Mouse (Mus musculus) lung, embryonic 14.5 days (tissue): Measurements from ENCODE around the gene Zbtb40. TPM values are rescaled to one million over a fixed set of nuclear protein-coding genes. Genes with fewer than 3 reads are reported as not detected.

Source experiments
- ATAC-seq: fragments of 200-750 bp; cut with Nextera tagmentation; 2 replicates; pipeline ENCODE4 v1.8.0; 2017; ENCODE audit warnings: mild to moderate bottlenecking, moderate TSS enrichment, moderate library complexity; ENCODE audit not compliant: insufficient read depth
- DNase-seq: peaks from one replicate; pipeline ENCODE4 v3.0.0-alpha.2; 2015
- H3K27ac ChIP-seq: fragments of 300-500 bp; sonication (generic); 2 replicates; pipeline ENCODE4 v1.5.1; 2014; ENCODE audit warnings: low read depth, mild to moderate bottlenecking, moderate library complexity
- H3K27me3 ChIP-seq: fragments of 300-500 bp; sonication (generic); 2 replicates; pipeline ENCODE4 v1.6.1; 2014; ENCODE audit warnings: low read length, control low read depth; ENCODE audit not compliant: insufficient read depth
- H3K36me3 ChIP-seq: fragments of 300-500 bp; sonication (generic); 2 replicates; pipeline ENCODE4 v1.6.1; 2014; ENCODE audit warnings: control low read depth; ENCODE audit not compliant: insufficient read depth
- H3K4me1 ChIP-seq: fragments of 300-500 bp; sonication (generic); 2 replicates; pipeline ENCODE4 v1.6.1; 2014; ENCODE audit warnings: antibody characterized with exemption, control low read depth; ENCODE audit not compliant: insufficient read depth
- H3K4me2 ChIP-seq: fragments of 300-500 bp; sonication (generic); 2 replicates; pipeline ENCODE4 v1.6.1; 2014; ENCODE audit warnings: mild to moderate bottlenecking
- H3K4me3 ChIP-seq: fragments of 300-500 bp; sonication (generic); 2 replicates; pipeline ENCODE4 v1.5.1; 2014; ENCODE audit warnings: low read depth, low read length
- H3K9ac ChIP-seq: fragments of 300-500 bp; sonication (generic); 2 replicates; pipeline ENCODE4 v1.6.1; 2014
- H3K9me3 ChIP-seq: fragments of 300-500 bp; sonication (generic); 2 replicates; pipeline ENCODE4 v1.6.1; 2016; ENCODE audit warnings: low read depth, low read length, control low read depth
- CTCF ChIP-seq: IDR thresholded peaks from 2 replicates; pipeline ENCODE4 v1.5.1; 2016; ENCODE audit warnings: antibody characterized with exemption, low read depth
- WGBS: fragments of 180-500 bp; shearing (Covaris S2); extraction: QIAGEN DNeasy Blood & Tissue Kit; methylation state at CpG from one replicate; pipeline ENCODE4 v1.1.7; 2014; 5-methylcytosine and 5-hydroxymethylcytosine counted together
- polyA plus RNA-seq: library from polyadenylated mRNA; unstranded; fragments of >200 nt; fragmentation: Nextera tagmentation; extraction: Ambion mirVana; gene quantifications from 2 replicates; pipeline ENCODE4 v1.2.1, GENCODE M21; 2014

Gene Zbtb40
- polyA plus RNA-seq, result 5.4 and 5.5 TPM in 2 replicates

DNA sequence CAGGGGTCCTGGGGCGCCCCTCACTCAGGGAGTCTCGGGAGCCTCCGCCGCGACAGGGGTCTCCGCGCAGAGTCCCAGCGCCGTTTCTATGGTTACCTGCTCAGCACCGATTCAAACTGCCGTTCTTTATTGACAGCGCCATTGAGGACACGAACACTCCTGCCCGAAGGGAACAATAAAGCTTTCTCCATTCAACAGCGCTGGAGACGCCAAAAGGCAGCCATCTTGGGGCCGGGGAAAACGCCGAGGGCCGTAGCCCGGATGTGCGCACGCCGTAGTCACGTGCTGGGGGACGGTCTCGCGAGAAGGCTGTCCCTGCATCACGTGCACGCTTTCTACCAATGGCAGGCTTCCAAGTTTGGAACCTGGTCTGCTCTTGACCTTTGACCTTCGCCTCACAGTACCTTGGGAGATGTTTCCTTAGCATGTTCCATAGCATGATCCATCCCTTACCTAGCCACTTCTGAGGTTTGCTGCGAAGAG lies at the start of gene Zbtb40:
Gene Zbtb40 (minus strand): TSS at position 252 of the 483 bp plus-strand sequence.
- H3K4me2 ChIP-seq, result peak within 1 kb of the TSS; percentile 71
- under 1% methylated on average over 32 of the region's 32 CpGs for WGBS
- no peaks in the 10 kb centered on the region for H3K36me3 ChIP-seq
- no peak for TF ChIP-seq CTCF
- ATAC-seq, result peak; percentile 95
- H3K27ac ChIP-seq, result peak within 1 kb of the TSS; percentile 54
- H3K9ac ChIP-seq, result peak within 1 kb of the TSS; percentile 69
- H3K9me3 ChIP-seq, result peaks cover 6% of the 10 kb centered on the region; the same call in 1 of the 2 replicates
- peak; percentile 99 for DNase-seq
- H3K4me1 ChIP-seq, result peaks cover 9% of the 10 kb centered on the region; the same call in 1 of the 2 replicates
- peaks cover 10% of the 10 kb centered on the region; the same call in 1 of the 2 replicates for H3K27me3 ChIP-seq
- H3K4me3 ChIP-seq, result peak within 1 kb of the TSS; percentile 77

DNA sequence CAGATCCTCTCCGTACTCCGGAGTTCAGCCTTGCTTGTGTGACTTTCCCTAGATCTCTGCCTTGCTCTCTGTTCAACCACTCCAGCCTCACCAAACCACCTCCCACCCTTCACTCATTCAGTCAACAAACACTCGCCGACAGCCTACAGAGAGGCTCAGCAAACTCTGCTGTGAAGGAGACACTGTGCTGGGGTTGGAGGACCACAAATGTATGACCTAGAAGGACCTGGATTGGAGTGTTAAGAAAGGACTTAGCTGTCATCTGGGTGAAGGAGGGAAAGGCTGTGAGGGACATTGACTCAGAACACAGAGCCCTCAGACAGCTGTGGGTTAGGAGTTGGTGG lies 49.4 kb upstream of the Zbtb40 start:
- 0 out of 2 replicates have a peak, but pooled peaks cover 6% of the 10 kb centered on the region for H3K27me3 ChIP-seq
- H3K9me3 ChIP-seq, result no peaks in the 10 kb centered on the region
- no peak overlapping the region for H3K9ac ChIP-seq
- ATAC-seq (no peak), DNase-seq (no peak)
- no peak for TF ChIP-seq CTCF
- 17% methylated on average over 4 of the region's 4 CpGs for WGBS
- H3K4me3 ChIP-seq, result no peak overlapping the region
- H3K27ac ChIP-seq, result no peak overlapping the region
- no peaks in the 10 kb centered on the region for H3K36me3 ChIP-seq
- no peaks in the 10 kb centered on the region for H3K4me1 ChIP-seq
- no peak overlapping the region for H3K4me2 ChIP-seq

DNA sequence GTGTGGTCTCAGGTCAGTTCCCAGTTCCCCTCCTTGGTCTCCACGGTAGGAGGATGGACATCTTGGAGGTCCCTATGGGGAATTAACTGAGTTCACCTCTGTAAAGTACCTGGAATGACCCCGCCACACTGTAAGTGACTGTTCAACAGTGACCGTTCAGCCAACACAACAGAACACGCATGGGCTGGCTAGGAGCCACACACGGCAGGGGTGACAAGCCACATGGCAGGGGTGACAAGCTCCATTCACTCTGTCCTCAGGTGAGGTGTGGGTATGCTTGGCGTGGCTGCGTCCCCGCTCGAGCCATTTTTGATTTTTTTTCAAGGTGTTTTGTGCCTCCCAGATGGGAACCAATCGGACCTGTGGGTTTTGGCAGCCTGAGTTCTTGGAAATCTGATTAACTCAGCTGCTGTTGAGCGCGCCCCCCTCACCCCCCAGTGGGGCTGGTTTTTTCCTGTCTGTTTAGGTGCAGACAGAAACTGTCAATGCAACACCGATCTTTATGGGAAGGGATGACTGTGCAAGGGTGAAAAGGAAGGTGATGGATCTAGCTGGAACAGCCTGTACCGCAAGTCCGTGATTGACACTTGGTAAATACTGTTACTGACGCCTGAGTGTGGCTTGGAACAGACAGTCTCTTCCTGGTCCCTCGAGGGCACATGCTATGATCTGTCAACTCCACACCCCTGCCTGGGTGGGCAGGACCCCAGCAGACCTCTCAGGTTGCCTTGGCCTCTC lies 48.8 kb upstream of the Zbtb40 start:
- ATAC-seq (no peak), DNase-seq (no peak)
- no peak for TF ChIP-seq CTCF
- H3K9me3 ChIP-seq, result no peaks in the 10 kb centered on the region
- H3K4me3 ChIP-seq, result no peak overlapping the region
- 0 out of 2 replicates have a peak, but pooled peaks cover 6% of the 10 kb centered on the region for H3K27me3 ChIP-seq
- no peak overlapping the region for H3K27ac ChIP-seq
- H3K9ac ChIP-seq, result no peak overlapping the region
- WGBS, result 51% methylated on average over 17 of the region's 17 CpGs
- no peaks in the 10 kb centered on the region for H3K36me3 ChIP-seq
- no peak overlapping the region for H3K4me2 ChIP-seq
- H3K4me1 ChIP-seq, result no peaks in the 10 kb centered on the region

DNA sequence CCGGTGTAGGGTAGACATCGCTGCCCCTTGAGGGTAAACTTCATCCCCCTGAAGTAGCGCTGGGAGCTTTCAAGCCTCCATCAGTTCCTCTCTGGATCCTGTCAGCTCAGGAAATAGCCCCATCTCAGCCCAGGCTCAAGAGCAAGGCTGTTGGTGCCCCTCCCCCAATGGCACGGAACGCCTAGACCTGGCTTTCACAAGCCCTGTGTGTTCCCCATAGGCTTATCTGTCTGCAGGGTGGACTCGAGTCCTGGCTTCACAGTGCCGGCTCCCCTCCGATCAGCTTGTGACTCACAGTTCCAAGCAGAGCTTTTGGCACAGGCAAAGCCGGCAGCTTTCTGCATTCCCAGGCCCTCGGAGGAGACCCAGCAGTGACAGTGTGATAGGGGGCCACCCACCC lies 47.8 kb upstream of the Zbtb40 start:
- 0 out of 2 replicates have a peak, but pooled peaks cover 6% of the 10 kb centered on the region for H3K27me3 ChIP-seq
- no peak overlapping the region for H3K4me3 ChIP-seq
- DNase-seq, result no peak
- H3K9ac ChIP-seq, result no peak overlapping the region
- WGBS, result 27% methylated on average over 10 of the region's 10 CpGs
- no peak overlapping the region for H3K4me2 ChIP-seq
- no peaks in the 10 kb centered on the region for H3K4me1 ChIP-seq
- TF ChIP-seq CTCF, result no peak
- H3K27ac ChIP-seq, result no peak overlapping the region
- no peaks in the 10 kb centered on the region for H3K9me3 ChIP-seq
- ATAC-seq, result no peak
- H3K36me3 ChIP-seq, result no peaks in the 10 kb centered on the region

DNA sequence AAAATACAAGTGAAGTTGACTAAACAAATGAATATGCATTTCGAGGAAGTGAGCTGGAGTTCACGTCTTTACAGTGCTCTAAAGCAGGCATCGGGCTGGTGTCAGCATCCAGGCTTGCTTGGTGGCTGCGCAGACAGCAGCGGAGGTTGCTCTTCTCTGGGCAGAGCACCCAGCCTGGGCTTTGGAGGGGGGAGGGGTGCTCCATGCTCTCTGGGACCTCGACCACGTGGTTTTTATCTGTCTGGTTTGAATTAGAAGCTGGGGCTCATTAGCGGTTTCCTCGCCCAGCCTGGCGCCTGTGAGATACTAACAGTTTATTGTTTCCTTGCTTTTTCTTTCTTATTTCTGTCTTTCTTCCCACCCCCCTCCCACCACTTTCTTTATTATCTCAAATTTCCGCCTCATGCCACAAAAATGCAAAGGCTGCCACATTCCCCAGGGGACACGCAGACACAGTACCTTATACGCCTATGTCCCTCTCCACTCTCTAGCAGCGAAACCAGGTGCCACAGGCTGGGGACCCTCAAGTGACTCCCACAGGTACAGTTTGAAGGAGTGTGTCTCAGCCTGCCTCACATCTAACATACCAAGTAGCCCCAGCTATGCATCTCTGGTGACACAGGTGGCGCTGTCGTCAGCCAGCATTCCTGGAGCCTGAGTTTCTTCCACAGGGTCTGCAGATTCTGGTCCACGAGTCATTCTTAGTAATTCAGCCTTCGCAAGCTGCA lies 36.6 kb upstream of the Zbtb40 start:
- H3K4me1 ChIP-seq, result no peaks in the 10 kb centered on the region
- no peak overlapping the region for H3K27ac ChIP-seq
- no peak overlapping the region for H3K9ac ChIP-seq
- no peaks in the 10 kb centered on the region for H3K36me3 ChIP-seq
- no peak overlapping the region for H3K4me2 ChIP-seq
- peak; percentile 36; the same call in 1 of the 2 replicates for TF ChIP-seq CTCF
- peak; percentile 33 for DNase-seq
- ATAC-seq, result no peak
- no peaks in the 10 kb centered on the region for H3K9me3 ChIP-seq
- WGBS, result 30% methylated on average over 18 of the region's 18 CpGs
- H3K4me3 ChIP-seq, result no peak overlapping the region
- peaks cover 9% of the 10 kb centered on the region; the same call in 1 of the 2 replicates for H3K27me3 ChIP-seq

DNA sequence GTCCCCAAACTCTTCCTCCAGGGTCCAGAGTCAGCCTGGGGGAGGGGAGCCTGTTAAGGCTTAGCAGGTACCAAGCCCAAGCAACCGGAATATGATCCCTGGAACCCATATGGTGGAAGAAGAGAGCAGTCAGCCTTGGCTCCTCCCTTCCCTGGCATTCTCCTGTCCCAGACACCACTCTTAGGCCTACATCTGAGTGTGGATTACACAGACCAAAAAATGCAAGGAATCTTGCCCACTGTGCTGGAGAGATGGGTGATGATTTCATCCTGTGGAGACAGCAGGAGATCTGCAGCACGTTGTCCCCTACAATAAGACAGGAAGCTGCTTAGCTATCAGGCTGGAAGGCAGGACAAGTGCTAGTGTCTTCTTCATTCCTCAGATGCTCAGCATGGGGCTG lies 34.3 kb upstream of the Zbtb40 start:
- peaks cover 9% of the 10 kb centered on the region; the same call in 1 of the 2 replicates for H3K27me3 ChIP-seq
- H3K36me3 ChIP-seq, result no peaks in the 10 kb centered on the region
- no peak for DNase-seq
- WGBS, result 32% methylated on average over 2 of the region's 2 CpGs
- H3K4me1 ChIP-seq, result no peaks in the 10 kb centered on the region
- no peak for ATAC-seq
- no peak for TF ChIP-seq CTCF
- H3K4me3 ChIP-seq, result no peak overlapping the region
- no peak overlapping the region for H3K4me2 ChIP-seq
- H3K9ac ChIP-seq, result no peak overlapping the region; the same call in 1 of the 2 replicates
- no peak overlapping the region for H3K27ac ChIP-seq
- no peaks in the 10 kb centered on the region for H3K9me3 ChIP-seq

DNA sequence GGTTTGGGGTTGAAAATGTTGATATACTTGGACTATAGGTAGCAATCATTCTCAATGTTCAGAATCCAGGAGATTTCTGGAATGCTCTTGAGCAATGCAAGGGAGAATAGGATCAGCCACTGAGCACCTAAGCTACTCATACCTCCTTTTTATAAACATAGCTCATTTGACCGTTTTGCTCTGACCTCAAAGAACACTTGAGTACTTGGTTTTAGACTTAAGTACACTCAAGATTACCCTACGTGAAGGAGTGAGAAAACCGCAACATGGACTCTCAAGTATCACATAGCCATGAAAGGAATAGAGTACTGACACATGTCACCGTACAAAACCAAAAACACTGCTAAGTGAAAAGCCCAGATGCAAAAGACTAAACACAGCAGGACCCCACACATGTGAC lies 32.8 kb upstream of the Zbtb40 start:
- peaks cover 7% of the 10 kb centered on the region; the same call in 1 of the 2 replicates for H3K27me3 ChIP-seq
- WGBS, result 60% methylated on average over 4 of the region's 4 CpGs
- ATAC-seq, result no peak

More for the DNA sequence above, 32.8 kb upstream of the Zbtb40 start:
- Histone ChIP-seq H3K36me3 (no peaks in the 10 kb centered on the region), H3K4me1 (no peaks in the 10 kb centered on the region), H3K4me2 (no peak overlapping the region), H3K9ac (no peak overlapping the region), H3K27ac (no peak overlapping the region), H3K4me3 (no peak overlapping the region), H3K9me3 (no peaks in the 10 kb centered on the region)
- DNase-seq, result no peak
- TF ChIP-seq CTCF, result no peak
